Mouse (Mus musculus) kidney, adult 2 months (tissue): Measurements from ENCODE around the gene Sh2b3. TPM values are rescaled to one million over a fixed set of nuclear protein-coding genes. Genes with fewer than 3 reads are reported as not detected.
A peak's percentile ranks its signal among the peaks of the same experiment; 100 is the strongest.

Source experiments
- DNase-seq: peaks from one replicate; pipeline ENCODE4 v3.0.0; 2021
- H3K27ac ChIP-seq: fragments of 200-500 bp; 2 replicates; pipeline ENCODE4 v1.5.1; 2012; ENCODE audit warnings: low read depth, low read length, control low read depth, inconsistent platforms; ENCODE audit not compliant: insufficient read depth
- H3K27me3 ChIP-seq: fragments of 200-500 bp; replicated peaks from 2 replicates; pipeline ENCODE4 v1.6.1; 2012; ENCODE audit warnings: mild to moderate bottlenecking, moderate library complexity, low read length, inconsistent platforms; ENCODE audit not compliant: control insufficient read depth, insufficient read depth
- H3K36me3 ChIP-seq: fragments of 200-500 bp; 2 replicates; pipeline ENCODE4 v1.6.1; 2012; ENCODE audit warnings: mild to moderate bottlenecking, moderate library complexity, low read length, inconsistent platforms; ENCODE audit not compliant: control insufficient read depth, insufficient read depth
- H3K4me1 ChIP-seq: fragments of 200-500 bp; 2 replicates; pipeline ENCODE4 v1.6.1; 2011; ENCODE audit warnings: low read length; ENCODE audit not compliant: control insufficient read depth, insufficient read depth
- H3K4me3 ChIP-seq: fragments of 200-500 bp; 2 replicates; pipeline ENCODE4 v1.5.1; 2011; ENCODE audit warnings: mild to moderate bottlenecking, low read depth, low read length, control low read depth; ENCODE audit not compliant: insufficient read depth
- CTCF ChIP-seq: fragments of 200-500 bp; conservative IDR thresholded peaks from 2 replicates; pipeline ENCODE4 v1.5.1; 2011; ENCODE audit warnings: low read depth, mild to moderate bottlenecking, control low read depth, low read length, moderate library complexity, mixed read lengths; ENCODE audit not compliant: insufficient read depth, insufficient read length
- POLR2A ChIP-seq: fragments of 200-500 bp; IDR thresholded peaks from one replicate; pipeline ENCODE4 v1.6.1; 2011; ENCODE audit warnings: low read depth, low read length, control low read depth
- WGBS: fragments of 180-500 bp; shearing (Covaris S2); methylation state at CpG from one replicate; pipeline ENCODE4 v1.1.7; 2018; 5-methylcytosine and 5-hydroxymethylcytosine counted together
- polyA plus RNA-seq: library from polyadenylated mRNA; depleted of rRNA; stranded (reverse); fragments of >200 nt; gene quantifications from 2 replicates; pipeline ENCODE4 v1.2.3, GENCODE M21; 2012

Gene Sh2b3
- polyA plus RNA-seq, 1 experiment: 19.7 TPM

DNA sequence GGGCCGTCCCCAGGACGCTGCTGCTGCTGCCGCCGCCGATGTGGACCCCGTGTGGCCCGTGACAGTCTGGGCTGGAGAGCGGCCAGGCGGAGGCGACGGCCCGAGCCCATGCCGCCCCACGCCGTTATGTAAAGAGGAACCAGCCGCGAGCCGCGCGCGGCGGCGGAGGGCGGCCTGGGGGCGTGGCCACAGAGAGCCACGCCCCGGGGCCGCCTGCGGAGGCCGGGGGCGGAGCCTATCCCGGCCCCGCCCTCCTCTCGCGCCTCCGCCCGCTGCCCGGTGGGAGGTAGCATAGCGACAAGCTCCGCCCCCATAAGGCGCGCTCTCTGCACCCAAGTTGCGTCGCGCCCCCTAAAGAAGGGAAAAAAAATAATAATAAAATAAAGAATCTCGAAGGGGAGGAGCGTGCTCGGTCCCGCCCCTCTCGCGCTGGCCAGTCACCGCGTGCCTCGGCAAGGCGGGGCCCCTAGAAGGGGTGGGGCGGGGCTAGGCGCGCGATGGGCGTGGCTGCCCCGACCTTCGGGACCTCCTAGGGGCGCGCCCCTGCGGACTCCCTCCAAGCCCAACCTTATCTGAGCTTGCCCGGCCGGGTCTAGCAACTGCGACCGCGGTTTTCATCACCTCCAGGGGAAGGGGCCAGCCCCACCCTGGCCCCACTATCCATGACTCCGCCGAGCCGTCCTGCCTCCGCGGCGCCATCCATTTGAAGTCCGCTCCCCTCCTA lies 592 bp downstream of the Sh2b3 start:
- Histone ChIP-seq H3K27me3 (no peaks in the 10 kb centered on the region), H3K27ac (peak overlapping the region; percentile 91), H3K4me3 (peak overlapping the region; percentile 91), H3K36me3 (no peaks in the 10 kb centered on the region), H3K4me1 (peaks cover 14% of the 10 kb centered on the region; the same call in 1 of the 2 replicates)
- TF ChIP-seq CTCF: no peak
- TF ChIP-seq POLR2A: peak; percentile 86
- under 1% methylated on average over 75 of the region's 77 CpGs for WGBS
- DNase-seq: peak; percentile 96

DNA sequence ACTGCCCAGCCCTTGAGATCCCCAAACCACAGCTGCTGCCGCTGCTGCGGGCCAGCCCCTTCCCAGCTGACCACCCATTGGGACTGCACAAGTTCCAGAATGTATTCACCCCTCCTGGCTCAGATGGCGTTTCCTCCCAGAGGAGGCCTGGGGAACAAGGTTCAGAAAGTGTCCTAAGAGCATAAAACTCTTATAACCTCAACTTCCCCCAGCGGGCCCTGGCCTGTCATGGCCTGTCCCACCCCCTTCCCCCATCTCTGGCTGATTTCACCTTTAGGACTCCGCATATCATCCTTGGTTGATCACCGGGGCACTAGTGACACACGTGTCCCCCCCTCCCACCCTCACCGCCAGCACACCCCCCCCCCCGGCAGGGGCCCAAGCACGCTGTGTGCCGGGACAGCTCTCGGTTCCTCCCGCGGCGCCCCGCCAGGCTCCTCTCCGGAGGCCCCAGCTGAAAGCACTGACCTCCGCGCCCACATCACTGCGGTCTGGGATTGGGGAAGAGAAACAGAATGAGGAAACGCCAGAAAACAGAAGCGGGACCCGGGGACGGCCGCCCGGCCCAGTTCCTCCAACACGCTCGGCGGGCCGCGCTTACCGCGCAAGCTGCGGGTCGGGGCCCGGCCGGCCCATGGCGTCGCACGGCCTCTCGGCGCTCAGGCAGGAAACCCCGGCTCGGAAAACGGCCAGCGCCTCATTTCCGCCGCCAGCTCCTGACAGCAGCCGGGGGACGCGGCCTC lies 1.3 kb downstream of the Sh2b3 start:
- H3K4me3 ChIP-seq: peak overlapping the region; percentile 91
- no peak for DNase-seq
- WGBS: under 1% methylated on average over 51 of the region's 51 CpGs
- H3K27me3 ChIP-seq: no peaks in the 10 kb centered on the region
- no peaks in the 10 kb centered on the region for H3K36me3 ChIP-seq
- peaks cover 14% of the 10 kb centered on the region; the same call in 1 of the 2 replicates for H3K4me1 ChIP-seq
- peak overlapping the region; percentile 91 for H3K27ac ChIP-seq
- TF ChIP-seq POLR2A: no peak
- no peak for TF ChIP-seq CTCF

GRCm38 (mm10) chr5:121834991-121835747 lies 2.3 kb downstream of the Sh2b3 start:
- peaks cover 14% of the 10 kb centered on the region; the same call in 1 of the 2 replicates for H3K4me1 ChIP-seq
- WGBS: 28% methylated on average over 12 of the region's 12 CpGs
- peak overlapping the region; percentile 6 for H3K27ac ChIP-seq
- DNase-seq: peak; percentile 62
- H3K4me3 ChIP-seq: peak overlapping the region; percentile 91
- TF ChIP-seq CTCF (no peak), POLR2A (no peak)
- H3K36me3 ChIP-seq: no peaks in the 10 kb centered on the region
- no peaks in the 10 kb centered on the region for H3K27me3 ChIP-seq

DNA sequence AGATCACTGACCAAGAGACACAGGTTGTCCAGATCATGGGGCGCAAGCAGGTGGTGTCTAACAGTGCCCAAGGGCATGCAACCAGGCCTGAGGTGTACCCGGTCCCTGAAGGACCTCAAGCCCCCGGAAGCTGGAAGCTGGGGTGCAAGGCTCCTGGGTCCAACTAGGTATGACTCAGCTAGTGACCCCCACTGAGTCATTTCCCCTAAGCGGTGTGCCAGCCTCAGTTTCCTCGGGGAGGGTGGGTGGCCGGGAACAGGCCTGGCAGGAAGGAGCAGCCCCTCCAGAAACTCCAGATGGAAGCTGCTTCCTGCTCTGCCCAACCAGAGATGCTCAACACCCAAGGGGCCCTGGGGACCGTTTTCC lies 3.2 kb downstream of the Sh2b3 start:
- TF ChIP-seq CTCF: no peak
- no peak for TF ChIP-seq POLR2A
- H3K27ac ChIP-seq: peak overlapping the region; percentile 41
- 52% methylated on average over 7 of the region's 7 CpGs for WGBS

GRCm38 (mm10) chr5:121833572-121834240 lies 3.7 kb downstream of the Sh2b3 start:
- Histone ChIP-seq H3K4me1 (peaks cover 9% of the 10 kb centered on the region; the same call in 1 of the 2 replicates), H3K4me3 (peak overlapping the region; percentile 91), H3K36me3 (no peaks in the 10 kb centered on the region), H3K27ac (peak overlapping the region; percentile 67), H3K27me3 (no peaks in the 10 kb centered on the region)
- peak; percentile 93 for DNase-seq
- WGBS: 39% methylated on average over 10 of the region's 10 CpGs
- TF ChIP-seq POLR2A: no peak
- no peak for TF ChIP-seq CTCF

More for the DNA sequence above, 3.2 kb downstream of the Sh2b3 start:
- Histone ChIP-seq H3K4me1 (peaks cover 11% of the 10 kb centered on the region; the same call in 1 of the 2 replicates), H3K36me3 (no peaks in the 10 kb centered on the region), H3K4me3 (peak overlapping the region; percentile 91), H3K27me3 (no peaks in the 10 kb centered on the region)
- DNase-seq: no peak

DNA sequence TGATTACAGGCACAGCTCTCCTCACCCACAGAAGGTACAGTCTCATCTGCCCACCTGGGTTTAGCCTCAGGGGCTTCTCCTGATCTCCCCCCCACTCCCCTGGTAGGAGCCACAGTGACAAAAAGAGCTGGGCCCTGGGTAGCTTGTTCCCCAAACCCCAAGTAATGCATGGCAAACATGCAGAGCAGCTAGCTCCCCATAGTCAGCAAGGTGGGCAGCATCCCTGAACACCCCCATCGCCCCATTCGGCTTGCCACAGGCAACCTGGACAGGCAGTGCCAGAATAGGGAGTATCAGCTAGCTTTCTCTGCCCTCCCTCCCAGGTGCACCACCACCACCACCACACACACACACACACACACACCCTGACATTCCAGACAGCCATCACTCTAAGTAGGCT lies 4.3 kb downstream of the Sh2b3 start:
- H3K4me3 ChIP-seq: peak overlapping the region; percentile 20
- WGBS: 62% methylated on average over 2 of the region's 2 CpGs
- DNase-seq: no peak

More for the DNA sequence above, 4.3 kb downstream of the Sh2b3 start:
- TF ChIP-seq CTCF: no peak
- TF ChIP-seq POLR2A: no peak
- Histone ChIP-seq H3K27ac (peak overlapping the region; percentile 67), H3K36me3 (no peaks in the 10 kb centered on the region; the same call in 1 of the 2 replicates), H3K27me3 (no peaks in the 10 kb centered on the region), H3K4me1 (peaks cover 9% of the 10 kb centered on the region; the same call in 1 of the 2 replicates)
